Mouse (Mus musculus): Measurements from ENCODE around the gene Mbnl2. TPM values are rescaled to one million over a fixed set of nuclear protein-coding genes. Genes with fewer than 3 reads are reported as not detected.

Mbnl2 gene
- total RNA-seq, 2 experiments from 2014 or later = 230 to 238 TPM

DNA sequence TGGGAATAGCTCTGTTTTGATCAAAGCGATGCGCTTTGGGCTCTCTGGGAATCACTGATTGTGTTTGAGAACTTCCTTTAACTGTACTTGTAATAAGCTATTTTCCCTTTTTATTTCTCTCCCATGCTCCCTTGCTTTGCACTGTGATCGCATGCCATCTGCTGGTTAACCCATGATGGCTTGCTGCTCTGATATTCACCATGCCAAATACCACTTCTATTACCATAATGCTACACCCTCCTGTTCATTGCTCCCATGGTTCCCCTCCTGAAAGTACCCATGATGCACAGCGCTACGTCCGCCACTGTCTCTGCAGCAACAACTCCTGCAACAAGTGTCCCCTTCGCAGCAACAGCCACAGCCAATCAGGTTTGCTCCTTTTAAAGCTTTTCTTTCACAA is 128.9 kb downstream of the Mbnl2 start:
- no peak for DNase-seq (ENCODE audit: extremely low spot score in 1 of 2, low spot score in 1 of 2)

DNA sequence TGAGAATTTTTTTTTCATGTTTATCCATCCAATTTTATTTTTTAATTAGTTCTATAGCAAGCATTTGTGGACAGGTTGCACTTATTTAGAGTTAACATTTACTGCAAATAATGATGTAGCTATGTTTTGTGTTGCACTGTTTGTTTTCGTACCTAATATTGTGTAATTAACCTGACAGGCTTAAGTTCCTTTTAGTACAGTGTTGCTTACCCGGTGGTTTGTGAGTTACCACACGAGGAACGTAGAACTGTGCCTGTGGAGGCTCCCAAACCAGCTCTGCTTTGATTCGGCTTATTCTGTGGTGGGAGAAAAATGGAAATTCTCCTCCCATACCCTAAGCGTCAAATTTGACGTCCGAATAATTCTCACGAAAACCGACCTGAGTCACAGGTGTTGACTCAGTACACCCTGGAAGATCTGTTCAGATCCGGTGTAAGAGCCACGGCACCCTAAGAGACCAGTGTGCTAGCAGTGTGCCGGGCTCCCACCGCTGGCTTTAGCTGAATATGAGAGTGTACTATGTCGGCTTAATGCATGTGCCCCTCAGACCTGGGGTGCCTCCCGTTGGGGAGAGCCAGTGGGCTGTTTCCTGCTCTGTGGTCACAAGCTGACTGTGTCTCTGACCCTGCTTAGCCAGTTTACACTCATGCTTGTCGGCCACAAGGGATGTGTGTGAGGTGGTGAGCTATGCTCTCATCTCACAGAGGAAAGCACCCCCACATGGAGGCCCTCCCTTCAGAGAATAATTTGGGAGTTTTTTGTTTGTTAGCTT is 129.5 kb downstream of the Mbnl2 start:
- no peak for DNase-seq (ENCODE audit: extremely low spot score in 1 of 2, low spot score in 1 of 2)

DNA sequence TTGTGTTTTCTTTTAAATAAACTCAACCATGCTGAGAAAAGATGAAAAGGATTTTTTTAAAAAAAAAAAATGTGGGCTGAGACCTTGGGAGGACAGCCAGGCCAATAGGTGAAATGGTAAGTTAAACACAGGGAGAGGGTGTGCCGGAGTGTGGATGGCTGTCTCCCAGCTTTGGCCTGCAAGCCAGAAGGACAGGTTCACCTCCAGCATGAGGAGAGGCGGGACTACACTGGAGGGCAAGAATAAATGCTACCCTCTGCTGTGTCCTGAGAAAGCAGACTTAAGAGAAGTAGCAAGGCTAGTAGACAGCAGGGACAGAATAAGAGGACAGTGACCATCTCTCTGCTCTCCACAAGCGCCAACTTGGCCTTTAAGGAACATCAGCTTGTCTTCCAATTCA is 130.1 kb downstream of the Mbnl2 start:
- no peak for DNase-seq (ENCODE audit: extremely low spot score in 1 of 2, low spot score in 1 of 2)

DNA sequence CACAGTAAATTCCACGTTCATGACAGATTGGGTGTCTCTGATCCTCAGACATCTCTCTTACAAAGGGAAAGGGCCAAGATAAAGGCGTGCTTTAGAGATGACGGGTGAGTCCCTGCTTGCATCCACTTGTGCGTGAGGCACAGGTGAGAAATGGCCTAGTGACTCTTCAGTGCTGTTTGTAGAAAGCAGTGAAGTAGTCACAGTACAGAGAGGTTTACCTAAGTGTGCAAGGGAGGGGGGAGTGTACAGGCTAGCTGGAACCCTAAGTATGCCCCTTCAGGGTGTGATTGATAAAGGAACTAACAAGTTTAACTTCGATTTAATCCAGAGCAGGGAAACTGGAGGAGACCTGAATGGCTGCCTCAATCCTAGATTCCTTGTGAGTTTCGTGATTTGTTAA is 130.8 kb downstream of the Mbnl2 start:
- DNase-seq (ENCODE audit: extremely low spot score in 1 of 2, low spot score in 1 of 2) = no peak

DNA sequence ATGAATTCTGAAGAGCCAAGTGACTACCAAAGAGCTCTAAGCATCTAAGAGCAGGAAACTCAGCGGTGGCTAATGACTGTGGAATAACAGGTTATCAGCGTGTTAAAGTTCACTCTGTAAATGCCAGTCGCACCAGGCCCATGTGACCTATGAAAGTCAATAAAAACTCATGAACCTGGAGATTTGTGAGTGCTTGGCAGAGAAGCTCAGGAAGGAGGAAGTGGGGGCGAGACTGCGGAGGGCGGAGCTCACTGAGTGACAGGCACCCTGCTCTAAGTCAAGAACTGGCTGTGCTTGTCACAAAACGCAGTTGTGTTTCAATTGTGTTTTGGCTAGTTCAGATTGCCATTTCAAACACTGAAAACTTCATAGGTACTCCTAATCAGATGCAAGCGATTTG is 131.4 kb downstream of the Mbnl2 start:
- no peak for DNase-seq (ENCODE audit: extremely low spot score in 1 of 2, low spot score in 1 of 2)

DNA sequence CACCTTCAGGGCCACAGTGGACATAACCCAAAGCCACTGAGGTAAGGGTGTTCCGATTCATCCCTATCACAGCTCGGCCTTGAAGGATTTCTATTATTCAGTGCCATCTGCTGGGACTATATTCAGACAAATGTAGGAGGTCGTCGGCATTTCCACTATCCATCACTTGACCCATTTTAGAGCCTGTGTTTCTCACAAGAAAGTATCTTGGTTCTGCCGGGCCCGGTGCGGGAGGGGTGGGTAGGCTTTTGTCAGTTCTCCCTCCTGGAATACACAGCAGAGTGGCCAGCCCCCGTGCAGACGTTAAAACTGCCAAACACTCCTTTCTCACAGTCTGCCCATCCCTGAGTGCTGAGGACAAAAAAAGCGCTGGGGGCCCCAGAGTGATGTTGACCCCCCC is 134.4 kb downstream of the Mbnl2 start:
- no peak for DNase-seq (ENCODE audit: extremely low spot score in 1 of 2, low spot score in 1 of 2)

DNA sequence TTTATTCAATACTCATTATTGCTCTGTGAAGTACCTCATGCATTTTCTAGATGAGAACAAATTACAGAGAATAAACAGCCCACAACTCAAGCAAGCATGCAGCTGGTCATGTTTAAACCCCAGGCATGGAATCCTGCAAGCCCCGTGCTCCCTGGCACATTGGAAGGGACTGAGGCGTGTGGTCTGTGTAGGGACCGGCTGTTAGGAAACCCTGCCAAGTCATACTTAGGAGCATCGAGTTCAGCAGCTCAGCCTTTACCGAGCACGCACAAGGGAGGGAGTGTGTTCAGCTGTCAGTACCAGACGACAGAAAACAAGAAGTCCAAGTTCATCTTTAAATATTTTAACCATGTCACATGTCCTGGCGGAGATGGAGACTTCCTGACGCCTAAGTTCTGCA is 141.4 kb downstream of the Mbnl2 start:
- DNase-seq (ENCODE audit: extremely low spot score in 1 of 2, low spot score in 1 of 2) = no peak

DNA sequence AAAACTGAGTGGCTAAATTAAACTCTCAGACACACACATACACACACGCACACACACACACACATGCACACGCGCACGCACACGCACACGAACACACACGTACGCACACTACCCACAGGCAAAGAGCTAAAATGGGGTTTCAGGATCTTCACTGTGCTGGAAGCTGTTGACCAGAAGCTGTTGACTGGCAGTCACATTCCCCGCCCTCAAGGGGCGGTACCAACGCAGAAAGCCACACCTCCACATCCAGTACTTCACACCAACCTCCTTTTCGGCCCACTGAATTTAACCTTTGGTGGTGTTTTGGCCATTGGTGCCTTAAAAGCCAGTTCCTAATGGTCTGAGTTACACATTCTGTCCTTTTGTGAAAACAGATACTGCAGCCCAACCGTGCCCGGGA is 143.5 kb downstream of the Mbnl2 start:
- DNase-seq (ENCODE audit: extremely low spot score in 1 of 2, low spot score in 1 of 2) = no peak

DNA sequence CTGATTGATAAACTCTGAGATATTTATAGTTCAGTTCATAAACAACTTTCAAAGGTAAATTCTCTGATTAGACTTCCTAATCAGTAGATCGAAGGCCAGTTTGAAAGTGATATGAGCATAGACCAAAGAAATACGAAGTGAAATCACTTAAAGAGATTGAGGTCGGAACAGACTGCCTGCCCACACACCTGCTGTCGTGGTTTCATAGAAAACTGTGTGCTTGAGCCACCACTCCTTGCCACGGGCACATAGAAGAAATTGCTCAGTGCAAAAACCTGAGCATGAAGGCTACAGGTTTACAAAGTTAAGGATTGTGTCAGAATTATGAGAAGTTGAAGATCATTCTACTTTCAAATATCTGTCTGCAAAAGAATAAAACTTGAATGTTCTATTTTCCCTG is 153.0 kb downstream of the Mbnl2 start:
- no peak for DNase-seq (ENCODE audit: extremely low spot score in 1 of 2, low spot score in 1 of 2)

DNA sequence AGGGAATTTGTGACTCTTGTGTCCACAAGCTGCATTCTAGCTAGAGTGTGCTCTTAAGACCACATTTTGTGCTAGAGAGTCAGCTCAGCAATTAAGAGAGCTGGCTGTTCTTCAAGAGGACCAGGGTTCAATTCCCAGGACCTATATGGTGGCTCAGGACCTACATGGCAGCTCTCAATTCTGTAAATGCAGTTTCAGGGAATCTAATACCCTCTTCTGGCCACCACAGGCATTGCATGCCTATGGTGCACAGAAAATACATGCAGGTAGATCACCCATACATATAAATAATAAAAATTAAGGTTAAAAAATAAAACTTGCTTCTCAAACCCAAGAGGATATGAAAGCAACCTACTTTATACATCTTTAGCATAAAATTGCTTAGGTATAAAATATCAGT is 157.3 kb downstream of the Mbnl2 start:
- DNase-seq (ENCODE audit: extremely low spot score in 1 of 2, low spot score in 1 of 2) = no peak

DNA sequence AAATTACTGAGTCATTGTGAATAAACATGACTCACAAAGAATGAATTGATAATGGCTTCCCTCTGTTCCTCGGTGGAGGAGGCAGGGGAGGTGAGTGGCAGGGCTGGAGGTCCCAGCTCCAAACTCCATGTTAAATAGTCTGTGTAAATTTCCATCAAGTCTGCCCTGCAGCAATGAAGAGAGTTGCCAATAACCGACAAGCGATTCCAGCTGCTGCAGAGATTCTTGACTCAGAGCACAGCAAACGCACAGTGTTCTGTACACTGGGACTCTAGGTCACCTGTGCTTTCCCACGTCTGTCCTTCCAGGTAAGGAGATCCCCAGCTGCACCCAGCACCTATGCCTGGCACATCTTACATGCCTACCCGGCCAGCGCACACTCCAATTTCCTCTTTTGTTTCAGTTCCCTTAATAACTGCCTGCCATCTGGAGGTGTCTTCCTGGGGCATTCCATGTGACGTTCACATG is 158.5 kb downstream of the Mbnl2 start:
- DNase-seq (ENCODE audit: extremely low spot score in 1 of 2, low spot score in 1 of 2) = no peak

DNA sequence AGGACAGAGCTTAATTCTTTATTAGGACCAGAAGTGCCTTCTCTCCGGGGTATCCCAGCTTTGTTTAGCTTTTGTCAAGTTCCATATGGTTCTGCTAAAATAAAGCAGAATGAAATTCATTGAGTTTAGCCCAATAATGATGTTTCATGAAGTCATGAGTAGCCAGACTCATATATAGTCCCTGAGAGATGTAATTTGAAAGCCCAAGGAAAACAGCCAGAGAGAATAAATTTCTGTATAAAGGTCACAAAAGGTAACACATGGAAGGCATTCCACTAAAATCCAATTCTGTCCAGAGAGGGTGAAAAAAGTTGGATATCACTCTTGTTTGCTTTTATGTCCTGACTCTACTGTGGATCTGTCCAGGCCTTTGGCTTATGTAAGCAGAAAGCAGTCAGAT is 159.4 kb downstream of the Mbnl2 start:
- DNase-seq (ENCODE audit: extremely low spot score in 1 of 2, low spot score in 1 of 2) = no peak

DNA sequence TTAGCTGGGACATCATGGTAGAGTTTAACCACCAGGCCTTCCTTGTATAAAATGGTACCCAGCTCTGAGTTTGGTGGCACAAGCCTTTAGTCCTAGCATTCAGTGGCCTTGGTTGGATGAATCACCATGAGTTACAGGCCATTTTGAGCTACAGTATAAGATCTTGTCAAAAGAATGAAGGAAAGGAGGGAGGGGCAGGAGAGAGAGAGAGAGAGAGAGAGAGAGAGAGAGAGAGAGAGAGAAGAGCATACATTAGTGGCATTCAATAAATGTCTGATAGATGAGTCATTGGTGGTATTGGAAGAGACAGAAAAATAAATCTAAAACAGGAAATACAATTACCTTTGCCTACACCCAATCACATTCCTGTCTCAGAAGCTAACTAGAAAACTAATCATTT is 165.2 kb downstream of the Mbnl2 start:
- no peak for DNase-seq (ENCODE audit: extremely low spot score in 1 of 2, low spot score in 1 of 2)

DNA sequence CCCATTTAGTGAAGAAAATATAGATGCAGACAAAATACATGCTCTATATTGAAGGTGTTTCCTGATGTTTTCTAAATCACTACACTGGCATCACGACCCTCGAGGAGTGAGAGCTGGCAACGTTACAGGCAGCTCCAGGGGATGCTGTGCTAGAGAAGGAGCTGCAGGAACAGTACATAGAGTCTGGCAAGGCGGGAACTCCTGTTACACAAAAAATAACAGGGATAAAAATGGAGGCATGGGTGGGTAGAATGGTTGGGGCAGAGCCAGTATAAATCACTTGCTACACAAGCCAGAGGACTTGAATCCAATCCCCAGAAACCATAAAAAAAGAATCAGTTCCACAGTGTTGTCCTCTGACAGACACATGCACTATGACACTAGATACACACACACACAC is 165.8 kb downstream of the Mbnl2 start:
- DNase-seq (ENCODE audit: extremely low spot score in 1 of 2, low spot score in 1 of 2) = no peak

DNA sequence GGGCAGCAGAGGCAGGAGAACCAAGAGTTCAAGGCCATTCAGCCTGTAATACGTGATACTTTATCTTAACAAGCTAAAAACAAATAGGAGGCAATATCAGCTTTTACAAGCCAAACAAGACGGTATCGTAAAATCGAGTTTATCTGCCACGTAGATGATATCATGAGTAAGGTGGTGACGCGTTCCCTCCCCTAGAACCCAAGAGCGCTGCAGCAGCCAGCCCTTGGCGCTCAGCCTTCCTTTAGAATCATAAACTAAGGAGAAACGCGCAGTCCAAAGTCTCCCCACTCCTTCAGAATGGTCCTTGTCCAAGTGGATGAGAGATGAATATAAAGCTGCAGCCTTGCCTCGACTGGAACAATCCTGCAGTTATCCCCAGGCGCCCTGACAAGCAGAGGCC is 166.4 kb downstream of the Mbnl2 start:
- DNase-seq (ENCODE audit: extremely low spot score in 1 of 2, low spot score in 1 of 2) = no peak

DNA sequence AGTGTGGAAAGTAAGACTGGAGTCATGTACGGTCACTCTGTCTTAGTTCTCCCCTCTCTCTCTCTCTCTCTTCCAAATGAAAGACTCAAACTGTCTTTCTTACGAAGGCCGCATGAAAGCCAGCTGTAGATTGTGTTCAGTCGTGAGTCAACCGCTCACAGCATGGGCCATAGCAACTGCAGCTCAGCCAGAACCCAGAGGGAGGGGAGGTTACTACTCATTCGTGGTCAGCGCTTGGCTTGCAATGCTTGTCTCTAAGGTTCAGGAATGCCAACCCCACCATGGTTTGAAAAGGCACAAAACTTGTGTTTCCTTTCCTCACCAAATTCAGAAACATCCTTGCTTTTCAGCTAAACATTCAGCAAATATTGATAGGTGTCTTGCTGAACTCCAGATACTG is 178.8 kb downstream of the Mbnl2 start:
- DNase-seq (ENCODE audit: extremely low spot score in 1 of 2, low spot score in 1 of 2) = no peak

DNA sequence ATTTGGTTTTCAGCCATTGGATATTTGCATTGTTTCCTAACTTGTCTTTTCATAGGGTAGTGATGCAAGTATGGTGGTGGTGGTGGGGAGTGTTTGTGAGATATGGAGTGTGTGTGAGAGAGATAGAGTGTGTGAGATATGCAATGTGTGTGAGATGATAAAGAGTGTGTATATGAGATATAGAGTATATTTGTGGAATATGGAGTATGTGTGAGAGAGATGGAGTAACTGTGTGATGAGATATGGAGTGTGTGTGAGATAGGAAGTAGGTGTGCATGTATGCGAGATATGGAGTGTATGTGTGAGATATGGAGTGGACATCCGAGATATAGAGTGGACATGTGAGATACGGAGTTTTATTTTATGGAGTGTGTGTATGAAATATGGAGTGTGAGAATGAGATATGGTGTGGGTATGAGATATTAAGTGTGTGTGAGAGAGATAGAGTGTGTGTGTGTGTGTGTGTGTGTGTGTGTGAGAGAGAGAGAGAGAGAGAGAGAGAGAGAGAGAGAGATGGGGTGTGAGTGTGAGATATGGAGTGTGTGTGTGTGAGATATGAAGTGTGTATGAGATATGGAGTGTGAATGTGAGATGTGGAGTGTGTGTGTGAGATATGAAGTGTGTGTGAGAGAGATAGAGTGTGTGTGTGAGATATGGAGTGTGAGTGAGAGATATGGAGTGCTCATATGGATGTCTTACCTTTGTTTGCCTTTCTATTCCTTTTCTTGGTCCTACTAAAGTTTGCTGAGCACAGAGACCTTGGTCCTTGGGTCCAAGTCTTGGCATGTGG is 188.7 kb downstream of the Mbnl2 start:
- DNase-seq (ENCODE audit: extremely low spot score in 1 of 2, low spot score in 1 of 2) = no peak

DNA sequence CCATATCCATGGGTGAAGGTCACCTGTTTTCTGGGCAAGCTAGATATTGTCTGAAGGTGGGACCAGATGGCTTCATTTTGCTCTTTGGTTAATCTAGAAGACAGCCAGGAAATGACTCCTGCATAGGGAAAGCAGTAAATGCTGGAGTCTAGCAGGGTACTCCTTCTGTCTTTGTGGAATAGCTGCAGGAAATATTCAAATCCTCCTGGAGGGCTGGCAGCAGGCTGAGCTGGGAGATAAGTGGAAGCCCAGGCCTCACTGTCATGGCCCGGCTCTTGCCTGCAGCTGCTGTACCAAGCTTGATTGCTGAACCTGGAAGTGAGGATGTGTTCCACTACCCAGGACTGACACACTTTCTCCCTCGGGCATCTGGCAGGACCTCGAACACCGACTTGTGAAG is 191.3 kb downstream of the Mbnl2 start:
- DNase-seq (ENCODE audit: extremely low spot score in 1 of 2, low spot score in 1 of 2) = no peak

DNA sequence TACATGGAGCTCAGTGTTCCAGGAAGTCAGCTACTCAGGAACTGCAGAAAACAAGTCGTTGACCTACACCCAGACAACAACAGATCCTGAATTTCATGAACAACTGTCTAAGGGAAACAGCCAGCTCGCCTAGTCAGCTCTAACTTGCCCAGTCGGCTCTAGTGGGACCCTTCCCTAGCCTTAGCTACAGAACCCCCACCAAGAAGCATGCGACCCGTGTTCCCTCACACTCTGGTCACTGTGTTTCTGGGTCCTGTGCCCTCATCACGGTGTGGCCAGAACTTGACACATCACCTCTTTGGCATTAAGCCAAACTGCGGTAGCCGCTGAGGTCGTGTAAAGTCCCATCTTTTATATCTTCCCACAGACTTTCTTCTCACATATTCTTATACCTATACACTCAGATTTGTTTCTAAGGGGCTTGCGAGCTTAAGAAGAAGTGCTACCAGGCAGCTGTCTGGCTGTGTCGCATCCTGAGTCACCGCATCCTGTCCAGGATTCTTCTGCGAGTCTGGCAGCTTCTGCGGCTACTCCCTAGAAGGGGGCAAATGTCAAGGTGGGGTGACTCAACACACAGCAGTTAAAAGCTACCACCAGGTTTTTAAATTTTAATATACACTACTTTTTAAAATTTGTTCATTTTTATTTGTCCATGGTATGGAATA is 193.8 kb downstream of the Mbnl2 start:
- no peak for DNase-seq (ENCODE audit: extremely low spot score in 1 of 2, low spot score in 1 of 2)

DNA sequence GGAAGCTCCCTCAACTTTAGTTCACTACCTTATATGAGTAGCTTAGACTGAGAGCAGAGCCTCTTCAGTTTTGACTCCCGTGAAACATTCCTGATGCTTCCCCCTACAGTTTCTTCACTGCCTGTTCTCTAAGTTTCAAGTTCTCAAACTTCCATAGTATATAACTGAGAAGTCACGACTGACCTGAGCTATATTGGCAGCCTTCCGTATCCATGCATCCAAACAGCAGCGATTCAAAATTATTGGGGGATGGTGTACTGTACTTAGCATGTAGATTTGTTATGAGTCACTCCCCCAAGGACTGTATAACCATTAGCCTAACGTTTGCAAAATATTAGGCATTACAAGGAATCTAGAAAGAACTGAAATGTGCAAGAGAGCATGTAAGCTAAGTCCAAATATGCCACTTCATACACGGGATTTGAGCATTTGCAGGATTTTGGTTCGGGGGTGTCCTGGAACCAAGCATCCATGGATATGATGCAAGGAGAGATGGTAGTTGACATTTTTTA is 200.8 kb downstream of the Mbnl2 start:
- no peak for DNase-seq (ENCODE audit: extremely low spot score in 1 of 2, low spot score in 1 of 2)

DNA sequence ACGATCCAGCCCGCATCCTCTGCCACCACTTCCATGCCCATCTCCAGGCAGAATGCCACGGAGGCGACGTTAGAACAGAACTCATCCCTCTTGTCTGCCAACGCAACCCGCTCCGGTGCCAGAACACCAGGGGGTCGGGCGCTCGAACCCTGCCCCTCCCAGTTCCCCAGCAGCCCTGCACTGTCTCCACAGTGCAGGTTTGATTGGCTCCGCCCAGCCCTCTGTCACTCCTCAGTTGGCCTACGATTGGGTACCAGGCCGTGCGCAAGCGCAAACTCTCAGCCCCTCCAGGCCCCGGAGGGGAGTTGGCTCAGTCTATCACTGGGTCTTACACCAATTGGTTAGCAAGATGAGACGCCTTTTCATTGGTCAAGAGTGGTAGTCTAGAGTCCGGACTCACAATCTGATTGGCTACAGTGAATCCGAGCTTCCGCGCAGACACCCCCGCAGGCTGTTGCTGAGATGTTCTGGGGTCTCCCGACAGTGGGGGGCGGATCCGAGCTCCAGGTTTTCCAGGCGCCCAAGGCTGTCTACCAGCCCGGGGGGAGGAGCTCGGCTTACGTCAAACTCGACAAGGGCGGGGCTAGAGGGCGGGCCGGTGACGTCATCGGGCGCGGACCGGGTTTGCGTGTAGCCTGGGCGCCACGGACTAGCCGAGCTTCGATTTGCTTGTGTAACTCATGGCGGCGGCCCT is 202.0 kb downstream of the Mbnl2 start:
- DNase-seq (ENCODE audit: extremely low spot score in 1 of 2, low spot score in 1 of 2) = peak; percentile 87 to 99

Data from layer of hippocampus, postnatal 25 days (tissue).